Mouse (Mus musculus): ENCODE results near the gene Rad23a.
A peak's percentile ranks its signal among the peaks of the same experiment; 100 is the strongest.

Gene Rad23a

DNA sequence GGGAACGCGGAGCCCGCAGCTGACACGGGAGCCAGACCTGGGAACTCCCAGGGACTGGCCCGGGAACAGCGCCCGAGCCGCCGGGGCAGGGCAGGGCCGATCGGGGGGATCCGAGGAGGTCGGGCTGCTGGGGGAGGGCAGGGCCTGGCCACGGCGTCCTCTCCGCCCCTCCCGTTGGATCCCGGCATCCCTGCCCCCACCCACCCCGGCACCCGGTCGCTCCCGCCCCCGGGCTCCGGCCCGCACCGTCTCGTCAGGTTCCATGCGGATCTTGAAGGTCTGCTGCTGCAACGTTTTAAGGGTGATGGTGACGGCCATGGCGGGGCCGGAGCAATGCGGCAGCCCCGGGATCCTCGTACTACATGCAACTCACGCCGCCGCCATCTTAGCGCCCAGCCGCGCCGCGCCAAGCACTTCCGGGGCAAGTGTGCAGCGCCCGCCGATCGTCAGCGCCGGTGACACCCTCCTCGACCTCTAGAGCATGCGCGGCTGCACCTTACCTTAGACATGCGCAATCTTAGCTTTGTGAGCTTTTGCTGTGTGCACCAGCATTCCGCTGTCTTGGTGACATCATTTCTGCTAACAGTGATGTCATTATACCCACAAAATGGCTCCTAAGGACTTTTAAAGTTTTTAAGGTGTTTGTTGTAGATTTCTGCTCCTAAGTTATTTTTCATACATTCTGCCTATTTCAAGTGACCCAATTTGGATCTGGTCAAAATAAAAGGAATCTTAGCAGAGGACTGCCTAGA, at the start of gene Rad23a:
Rad23a (minus strand) TSS at position 418 of the 752 bp plus-strand sequence.
- peak; percentile 94 for DNase-seq

DNA sequence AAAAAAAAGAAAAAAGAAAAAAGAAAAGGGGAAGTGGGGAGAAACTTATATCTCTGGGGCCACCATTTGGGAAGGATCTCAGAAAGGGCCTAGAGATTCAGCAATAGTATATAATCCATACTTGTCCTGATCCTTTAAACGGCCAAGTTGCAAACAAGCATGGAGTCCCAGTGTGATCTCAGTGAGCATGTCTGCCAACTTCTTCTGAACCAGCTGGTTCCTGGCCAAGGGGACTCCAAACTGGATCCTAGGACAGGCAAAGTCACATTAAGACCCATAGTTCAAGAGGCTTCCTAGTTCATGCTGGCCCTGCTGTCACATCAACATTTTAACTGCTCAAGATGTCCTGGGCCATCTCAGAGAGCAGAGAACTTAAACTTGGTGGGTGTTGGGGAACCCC, 48.7 kb upstream of the Rad23a start:
- no peak for DNase-seq

DNA sequence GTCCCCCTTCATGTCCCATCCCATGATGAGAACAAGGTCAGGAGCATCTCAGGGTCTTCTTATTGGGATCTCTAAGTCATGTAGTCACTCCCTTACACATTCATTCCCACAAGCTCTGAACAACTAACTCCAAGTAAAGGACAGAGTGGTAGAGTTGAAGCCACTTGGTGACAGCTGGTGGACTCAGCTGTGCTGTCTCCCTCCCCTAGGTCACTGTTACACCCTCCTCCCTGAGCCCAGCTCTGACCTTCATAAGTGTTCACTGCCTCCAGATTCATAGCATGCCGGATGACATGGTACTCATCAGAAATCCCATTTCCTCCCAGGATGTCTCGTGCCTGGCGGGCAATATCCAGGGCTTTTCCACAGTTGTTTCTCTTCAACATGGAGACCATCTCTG, 47.8 kb upstream of the Rad23a start:
- DNase-seq = no peak

DNA sequence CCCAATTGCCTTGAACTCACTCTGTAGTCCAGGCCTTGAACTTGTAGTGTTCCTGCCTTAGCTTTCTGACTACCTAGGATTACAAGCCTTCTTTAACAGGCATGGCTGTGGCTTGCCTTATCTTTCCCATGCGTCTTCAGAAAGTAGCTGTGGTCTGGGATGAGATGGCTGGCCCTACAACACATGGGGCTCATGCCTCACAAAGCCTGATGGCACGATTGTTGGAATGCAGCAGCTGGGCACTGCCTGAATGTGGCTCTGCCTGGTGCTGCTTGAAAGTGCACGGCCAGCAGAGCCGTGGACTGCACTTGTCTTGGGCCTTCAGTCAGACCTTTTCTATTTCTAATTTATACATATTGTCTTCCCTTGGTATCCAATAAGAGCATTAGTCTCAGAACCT, 44.3 kb upstream of the Rad23a start:
- no peak for DNase-seq

DNA sequence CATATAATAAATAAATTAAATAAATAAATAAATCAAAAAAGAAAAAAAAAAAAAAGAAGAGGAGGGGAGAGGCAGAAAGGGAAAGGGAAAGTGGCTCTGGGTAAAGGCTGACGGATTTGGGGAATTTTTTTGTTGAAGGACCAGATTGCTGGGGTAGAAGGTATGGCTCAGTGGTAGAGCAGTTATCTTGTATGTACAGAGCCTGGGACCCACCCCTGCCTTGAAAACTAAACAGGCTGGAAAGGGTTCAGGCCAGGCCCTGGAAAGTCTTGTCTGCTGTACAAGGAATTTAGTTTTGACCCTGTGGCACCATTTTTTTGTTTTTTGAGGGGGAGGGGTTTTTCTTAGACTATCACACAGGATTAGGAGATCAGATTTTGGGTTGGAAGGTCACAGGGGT, 38.5 kb upstream of the Rad23a start:
- DNase-seq = no peak

DNA sequence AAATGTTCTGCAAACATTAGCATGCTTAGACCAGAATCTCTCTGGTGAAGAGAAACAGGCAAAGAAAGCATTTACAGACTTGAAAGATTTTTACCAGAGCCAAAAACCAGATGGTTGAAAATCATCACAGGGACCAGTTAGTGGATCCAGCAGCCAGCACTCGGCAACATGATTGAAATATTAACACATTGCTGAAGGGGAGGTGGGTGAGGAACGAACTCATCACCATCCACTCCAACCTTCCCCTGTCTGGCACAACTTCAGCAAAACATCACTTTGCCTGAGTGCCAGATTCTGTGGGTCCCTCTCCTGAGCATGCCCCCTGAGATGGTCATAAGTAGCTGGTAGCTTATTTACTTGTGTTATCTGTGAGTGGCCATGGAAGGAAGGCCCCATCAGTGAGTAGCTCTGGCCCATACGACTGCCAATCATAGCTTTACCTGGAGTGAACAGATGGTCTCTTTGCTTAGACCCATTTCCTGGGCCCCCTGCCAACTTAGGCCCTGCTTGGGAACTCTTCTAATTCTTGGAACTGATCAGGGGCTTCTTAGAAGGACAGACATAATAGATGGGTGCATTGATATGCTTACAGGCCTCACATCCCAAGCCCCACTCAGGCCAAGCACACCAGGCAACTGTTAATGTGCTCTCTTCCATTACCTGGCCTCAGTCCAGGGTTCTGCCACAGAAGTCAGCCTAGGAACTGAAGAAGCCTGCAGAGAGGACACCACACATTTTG, 37.0 kb upstream of the Rad23a start:
- no peak for DNase-seq

DNA sequence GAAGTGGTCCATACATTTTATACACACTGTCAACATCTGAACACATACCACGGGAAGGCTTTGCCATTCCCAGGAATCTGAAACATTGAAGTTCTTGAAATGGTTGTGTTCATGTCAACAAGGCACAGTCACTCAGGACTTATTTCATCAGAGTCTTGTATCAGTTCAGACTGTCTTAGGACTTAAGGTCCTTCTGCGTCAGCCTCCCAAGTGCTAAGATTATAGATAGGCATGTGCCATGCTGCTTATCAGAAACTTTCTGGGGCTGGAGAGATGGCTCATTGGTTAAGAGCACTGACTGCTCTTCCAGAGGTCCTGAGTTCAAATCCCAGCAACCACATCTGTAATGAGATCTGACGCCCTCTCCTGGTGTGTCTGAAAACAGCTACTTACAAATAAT, 33.9 kb upstream of the Rad23a start:
- no peak for DNase-seq

DNA sequence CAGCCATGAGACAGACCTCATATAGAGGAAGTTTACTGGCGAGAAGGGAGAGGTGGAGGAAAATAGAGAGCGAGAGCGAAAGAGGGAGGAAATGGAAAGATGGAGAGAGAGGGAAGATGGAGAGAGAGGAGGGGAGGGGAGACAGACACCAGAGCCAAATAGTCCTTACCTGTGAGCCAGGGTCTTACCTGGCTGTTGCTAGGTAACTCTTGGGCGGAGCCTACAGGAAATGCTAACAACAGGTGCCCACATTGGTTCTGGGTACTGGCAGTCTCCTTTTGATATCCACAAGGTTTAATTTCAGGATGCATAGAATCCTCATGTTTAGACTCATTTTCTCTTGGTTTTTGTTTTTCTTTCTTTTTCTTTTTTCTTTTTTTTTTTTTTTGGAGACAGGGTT, 32.6 kb upstream of the Rad23a start:
- DNase-seq = no peak

DNA sequence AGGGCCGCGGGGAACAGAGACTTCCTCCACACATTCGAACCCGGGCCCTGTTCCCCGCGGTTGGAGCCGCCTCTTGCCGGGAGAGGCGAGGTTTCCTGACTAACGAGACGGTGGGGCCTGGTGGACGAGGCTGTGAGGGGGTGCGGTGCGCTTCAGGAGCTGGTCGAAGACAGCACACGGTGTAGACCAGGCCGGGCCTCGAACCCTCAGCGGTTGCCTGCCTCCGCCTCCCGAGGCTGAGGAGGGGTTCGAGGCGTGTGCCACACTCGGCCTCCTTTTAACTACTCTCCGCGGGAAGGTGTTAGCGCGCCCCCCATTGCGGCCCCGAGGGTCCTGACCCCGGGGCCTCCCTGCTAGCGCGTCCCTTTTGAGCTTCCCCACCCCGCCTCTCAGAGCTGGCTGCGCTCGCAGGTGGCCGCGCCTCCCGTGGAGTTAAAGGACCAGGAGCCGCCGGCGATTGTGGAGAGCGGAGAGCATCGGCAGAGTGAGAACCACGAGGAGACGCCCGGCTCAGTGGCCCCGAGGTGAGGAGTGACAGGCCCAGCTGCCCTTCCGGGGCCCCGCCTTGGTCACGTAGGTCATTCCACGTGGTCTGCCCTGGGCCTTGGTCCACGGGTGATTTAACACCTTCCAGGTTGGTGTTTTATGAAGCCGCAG, 32.0 kb upstream of the Rad23a start:
- peak; percentile 38 for DNase-seq

DNA sequence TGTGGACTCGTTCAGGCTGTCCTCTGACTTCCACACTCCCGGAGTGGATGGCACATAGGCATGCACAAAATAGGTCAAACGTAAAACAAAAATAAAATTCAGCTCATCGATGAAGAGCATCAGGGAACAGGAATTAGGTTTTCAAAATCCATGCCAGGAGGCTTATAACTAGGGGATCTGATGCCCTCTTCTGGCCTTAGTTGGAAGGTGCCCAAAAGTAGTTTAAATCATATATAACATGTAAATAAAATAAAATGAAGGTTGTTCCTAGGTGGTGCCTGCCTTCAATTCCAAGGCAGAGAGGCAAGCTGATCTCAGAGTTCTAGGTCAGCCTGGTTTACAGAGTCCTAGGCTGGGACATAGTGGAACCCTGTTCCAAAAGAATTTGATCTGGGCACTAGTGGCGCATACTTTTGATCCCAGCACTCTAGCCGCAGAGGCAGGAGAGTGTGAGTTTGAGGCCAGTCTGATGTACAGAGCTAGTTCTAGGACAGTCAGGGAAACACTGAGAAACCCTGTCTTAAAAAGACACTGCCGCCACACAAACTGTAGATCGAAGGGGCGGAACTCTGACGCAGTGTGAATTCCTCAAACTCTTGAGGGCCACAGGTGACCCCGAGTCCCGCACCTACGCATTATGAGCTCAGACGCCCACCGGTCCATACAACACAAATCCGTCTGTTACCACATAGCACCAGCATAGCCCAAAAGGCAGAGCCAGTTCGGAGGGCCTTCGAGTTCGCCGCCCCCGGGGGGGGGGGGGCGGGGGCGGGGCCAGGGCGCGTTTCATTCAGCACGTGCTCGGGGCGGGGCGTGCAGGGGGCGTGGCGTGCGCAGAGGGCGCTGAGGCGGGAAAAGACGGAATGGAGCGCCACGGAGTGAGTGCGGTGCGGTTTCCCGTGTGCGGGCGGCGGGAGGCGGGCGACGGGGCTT, 31.2 kb upstream of the Rad23a start, which contains the start of gene Syce2:
Syce2 (plus strand) TSS at position 736 of the 933 bp plus-strand sequence.
- peak; percentile 90 for DNase-seq

DNA sequence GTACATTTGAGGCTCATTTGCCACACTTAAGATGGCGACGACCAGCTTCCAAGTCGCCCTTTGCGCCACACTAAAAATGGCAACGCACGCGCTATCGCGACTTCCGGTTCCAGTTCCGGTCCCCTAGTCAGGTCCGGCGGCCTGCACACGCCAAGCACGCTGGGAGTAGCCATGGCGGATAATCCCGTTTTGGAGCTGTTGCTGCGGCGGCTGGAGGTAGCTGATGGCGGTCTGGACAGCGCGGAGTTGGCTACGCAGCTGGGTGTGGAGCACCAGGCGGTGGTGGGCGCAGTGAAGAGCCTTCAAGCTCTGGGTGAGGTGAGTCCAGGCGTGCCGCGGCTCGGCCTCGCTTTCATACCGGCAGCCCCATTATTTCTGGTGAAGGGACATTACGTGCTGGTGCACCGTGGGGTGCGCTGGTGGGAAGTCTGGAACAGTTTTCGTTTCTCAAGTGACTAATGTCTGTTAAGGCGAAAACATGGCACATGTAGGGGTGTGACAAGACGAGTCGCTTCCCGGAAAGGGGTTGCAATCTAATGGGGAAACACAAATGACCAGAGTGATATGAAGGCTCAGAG, 16.5 kb upstream of the Rad23a start, which contains the start of gene Farsa:
Farsa (plus strand) TSS at position 126 of the 578 bp plus-strand sequence.
- DNase-seq = peak; percentile 96

DNA sequence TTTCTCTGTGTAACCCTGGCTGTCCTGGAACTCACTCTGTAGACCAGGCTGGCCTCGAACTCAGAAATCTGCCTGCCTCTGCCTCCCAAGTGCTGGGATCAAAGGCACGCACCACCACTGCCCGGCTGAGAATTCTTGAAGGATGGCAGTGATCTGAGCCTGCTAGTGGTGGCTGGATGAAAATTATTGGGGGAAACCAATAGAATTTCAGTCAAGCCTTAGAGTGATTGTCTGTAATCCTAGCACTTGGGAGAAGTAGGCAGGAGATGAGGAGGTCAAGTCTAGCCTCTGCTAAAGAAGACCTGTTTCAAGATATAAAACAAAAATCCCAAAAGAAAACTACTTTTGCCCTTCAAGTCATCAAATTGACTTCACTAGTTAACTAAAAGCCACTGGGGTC, 16.0 kb upstream of the Rad23a start:
- no peak for DNase-seq

DNA sequence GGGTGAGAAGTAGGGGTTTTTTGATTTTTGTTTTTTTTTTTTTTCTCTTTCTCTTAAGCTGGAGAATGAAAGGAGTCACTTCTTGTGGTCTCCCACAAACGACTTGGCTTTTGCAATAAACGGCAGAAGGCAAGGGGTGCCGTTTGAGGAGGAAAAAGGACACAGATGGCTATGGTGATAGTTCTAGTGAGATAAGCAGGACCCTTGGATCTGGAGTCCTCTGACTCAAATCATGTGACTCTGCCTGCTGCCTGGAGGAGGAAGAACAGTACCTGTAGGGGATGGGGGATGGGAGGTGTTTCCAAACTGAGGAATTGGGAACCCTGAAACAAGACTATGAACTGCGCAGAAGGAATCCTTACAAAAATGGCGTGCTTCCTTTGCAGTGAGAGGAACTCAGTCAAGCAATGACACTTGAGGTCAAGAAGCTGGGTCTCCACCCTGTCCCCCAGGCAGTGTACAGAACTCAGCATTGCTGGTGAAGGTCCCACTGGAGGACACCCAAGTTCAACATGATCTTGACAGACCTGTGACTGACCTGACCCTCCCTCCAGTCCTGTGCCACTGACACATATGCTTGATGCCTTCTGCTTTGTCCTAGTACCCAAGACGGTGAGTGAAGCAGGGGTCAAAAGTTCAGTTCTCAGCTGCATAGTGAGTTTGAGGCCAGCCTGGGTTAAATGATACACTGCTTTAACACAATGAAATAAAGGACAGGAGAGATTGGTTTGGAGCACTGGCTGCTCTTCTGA, 7.4 kb upstream of the Rad23a start:
- no peak for DNase-seq

DNA sequence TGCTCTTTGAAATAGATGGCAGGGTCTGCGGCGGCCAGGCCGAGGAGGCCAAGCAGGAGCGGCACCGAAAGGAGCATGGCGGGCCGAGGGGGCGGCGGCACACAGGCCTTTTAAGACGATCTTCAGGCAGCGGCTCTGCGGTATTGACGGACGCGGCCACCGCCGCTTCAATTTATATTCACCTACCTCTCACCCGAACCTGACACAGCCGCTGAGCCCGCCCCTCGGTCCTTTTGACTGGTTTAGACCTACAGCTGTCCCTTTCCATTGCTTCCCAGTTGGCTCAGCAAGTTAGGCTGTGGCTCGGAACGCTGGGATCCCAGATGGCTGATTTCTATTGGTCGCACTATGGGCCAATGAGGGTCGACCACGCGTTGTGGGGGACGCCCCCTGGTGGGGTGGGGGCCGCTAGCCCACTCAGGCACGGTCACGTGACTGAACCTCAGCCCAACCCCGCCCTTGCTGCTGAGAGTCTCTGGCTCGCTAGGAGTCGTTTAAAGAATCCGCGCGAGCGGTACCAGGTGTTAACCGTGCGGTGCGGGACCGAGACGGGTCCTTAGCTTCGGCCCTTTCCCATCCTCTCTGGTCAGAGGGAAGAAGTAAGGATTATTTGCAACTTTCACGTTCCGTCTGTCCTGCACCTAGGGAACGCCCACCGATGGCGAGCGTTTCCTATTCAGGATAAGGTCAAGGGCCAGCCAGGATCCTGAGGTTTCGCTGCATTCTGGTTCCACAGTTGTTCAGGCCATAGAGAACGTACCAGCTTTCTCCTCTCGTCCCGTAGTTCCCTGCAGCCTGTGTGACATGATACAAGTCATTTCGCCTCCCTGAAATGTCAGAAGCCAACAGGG, 6.5 kb upstream of the Rad23a start, which contains the start of gene Calr:
Calr (minus strand) TSS at position 213 of the 851 bp plus-strand sequence.
- DNase-seq = peak; percentile 100

DNA sequence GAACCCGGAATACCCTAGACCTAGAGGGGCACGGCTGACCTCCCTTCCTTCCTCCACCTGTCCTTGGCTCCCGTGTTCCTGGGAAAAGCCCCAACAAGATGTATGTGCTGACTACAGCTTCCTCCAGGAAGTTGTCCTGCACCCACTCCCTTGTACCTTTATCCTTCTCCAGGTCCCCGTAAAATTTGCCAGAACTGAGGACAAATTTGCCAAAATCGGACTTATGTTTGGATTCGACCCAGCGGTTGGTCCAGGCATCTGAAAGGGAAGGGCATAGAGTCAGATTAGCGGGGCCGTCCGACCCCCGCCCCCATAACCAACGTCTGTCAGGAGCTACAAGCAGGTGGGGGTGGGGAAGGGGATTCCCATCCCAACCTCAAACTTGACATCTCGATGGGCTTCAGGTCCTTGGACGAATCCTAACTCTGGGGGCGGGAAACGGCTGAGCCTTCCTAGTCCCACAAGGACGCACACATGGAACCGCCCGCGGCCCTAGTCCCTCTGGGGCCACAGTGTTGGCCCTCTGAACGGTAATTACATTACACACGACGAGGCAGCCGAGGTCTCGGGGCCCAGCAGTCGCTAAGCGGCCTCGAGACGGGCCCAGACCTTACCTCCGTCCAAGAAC, 5.7 kb upstream of the Rad23a start:
- no peak for DNase-seq

DNA sequence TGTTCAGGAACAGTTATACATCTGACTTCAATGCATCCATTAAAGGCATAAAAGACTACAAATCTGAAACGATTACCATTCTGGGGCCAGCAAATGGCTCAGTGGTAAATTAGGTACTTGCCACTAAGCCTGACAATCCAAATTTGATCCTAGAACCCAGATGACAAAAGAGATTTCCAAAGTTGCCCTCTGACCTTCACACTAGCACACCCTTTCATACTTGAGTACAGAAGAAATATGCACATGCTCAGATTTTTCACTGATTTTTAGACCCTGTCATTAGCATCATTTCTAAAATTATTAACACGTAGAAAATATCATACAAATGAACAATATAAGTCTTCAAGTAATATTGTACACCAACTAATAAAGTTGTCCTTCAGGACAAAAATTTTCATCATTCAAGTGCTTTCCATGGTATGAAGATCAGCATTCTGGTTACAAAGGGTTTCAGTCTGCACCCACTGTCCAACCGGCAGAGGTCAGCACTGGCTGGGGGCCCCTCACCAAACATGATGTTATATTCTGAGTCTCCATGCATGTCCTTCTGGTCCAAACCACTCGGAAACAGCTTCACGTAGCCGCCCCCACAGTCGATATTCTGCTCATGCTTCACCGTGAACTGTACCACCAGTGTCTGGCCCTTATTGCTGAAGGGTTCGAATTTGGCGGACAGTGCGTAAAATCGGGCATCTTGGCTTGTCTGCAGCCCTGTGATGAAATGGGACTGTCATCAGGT, 5.1 kb upstream of the Rad23a start:
- peak; percentile 70 for DNase-seq

DNA sequence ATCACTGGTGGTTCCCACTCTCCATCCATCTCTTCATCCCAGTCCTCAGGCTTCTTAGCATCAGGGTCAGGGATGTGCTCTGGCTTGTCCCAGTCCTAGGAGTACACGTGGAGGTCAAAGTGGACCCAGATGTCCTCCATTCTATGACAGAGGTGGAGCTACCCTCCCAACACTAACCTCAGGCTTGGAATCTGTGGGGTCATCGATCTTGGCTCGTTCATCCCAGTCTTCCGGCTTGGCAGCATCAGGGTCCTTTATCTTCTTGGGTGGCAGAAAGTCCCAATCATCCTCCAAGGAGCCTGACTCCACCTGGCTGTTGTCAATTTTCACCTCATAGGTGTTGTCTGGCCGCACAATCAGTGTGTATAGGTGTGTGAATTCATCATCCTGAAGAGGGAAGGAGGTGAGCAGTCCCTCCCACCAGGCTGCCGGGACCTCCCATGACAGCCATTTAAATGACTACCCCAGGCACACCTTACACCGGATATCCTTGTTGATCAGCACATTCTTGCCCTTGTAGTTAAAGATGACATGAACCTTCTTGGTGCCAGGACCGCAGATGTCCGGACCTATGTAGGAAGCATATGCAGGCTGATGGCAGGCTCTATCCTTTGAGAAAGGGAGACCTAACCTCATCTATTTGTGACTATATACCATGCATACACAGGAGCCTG, 4.1 kb upstream of the Rad23a start:
- no peak for DNase-seq

DNA sequence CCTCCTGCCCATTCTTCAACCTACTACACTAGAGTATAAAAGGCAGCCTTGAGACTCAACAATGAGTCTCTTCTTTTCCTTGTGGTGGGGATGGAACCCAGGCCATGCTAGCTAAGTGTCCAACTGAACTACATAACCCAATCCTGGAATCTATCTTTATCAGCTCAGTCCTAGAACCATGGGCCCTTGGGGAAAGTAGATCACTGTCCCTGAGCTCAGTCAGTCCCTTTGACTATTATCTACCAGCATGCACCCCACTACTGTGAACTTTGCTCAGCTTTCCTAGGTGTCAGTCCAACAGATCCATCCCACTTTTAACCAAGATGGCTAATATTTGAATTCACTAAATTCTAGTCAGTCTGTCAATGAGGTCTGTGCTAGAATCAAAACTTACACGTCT, 1.0 kb upstream of the Rad23a start:
- DNase-seq = no peak

DNA sequence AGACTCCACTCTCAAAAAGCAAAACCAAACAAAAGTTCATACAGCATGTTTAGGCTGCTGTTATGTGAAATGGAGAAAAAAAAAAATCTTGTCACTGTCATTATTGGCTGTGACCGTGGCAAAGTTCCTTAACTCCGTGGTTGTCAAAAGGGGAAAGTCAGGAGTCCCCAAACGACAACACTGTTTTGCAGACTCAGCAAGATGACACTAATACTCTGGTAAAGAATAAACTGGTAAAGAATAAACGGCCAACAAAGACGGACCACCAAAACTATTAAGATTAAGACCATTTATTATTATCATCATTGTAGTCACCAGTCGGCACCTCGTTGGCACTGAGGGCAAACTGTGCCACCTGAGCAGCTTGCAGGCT, 604 bp downstream of the Rad23a start:
- DNase-seq = no peak
